Mouse (Mus musculus) forebrain, embryonic 14.5 days (tissue): Measurements from ENCODE around the gene Ntm. TPM values are rescaled to one million over a fixed set of nuclear protein-coding genes. Genes with fewer than 3 reads are reported as not detected.

ENCODE experiments used
- ATAC-seq: fragments of 200-750 bp; cut with Nextera tagmentation; 2 replicates; pipeline ENCODE4 v1.8.0; 2017; ENCODE audit warnings: mild to moderate bottlenecking, moderate library complexity
- DNase-seq: peaks from one replicate; pipeline ENCODE4 v3.0.0-alpha.2; 2015; ENCODE audit warnings: low spot score
- H3K27ac ChIP-seq: fragments of 300-500 bp; sonication (generic); 2 replicates; pipeline ENCODE4 v1.5.1; 2014; ENCODE audit warnings: low read depth, mild to moderate bottlenecking, control low read depth, low read length, moderate library complexity
- H3K27me3 ChIP-seq: fragments of 300-500 bp; sonication (generic); replicated peaks from 2 replicates; pipeline ENCODE4 v1.6.1; 2014; ENCODE audit warnings: low read length, control low read depth, mixed read lengths; ENCODE audit not compliant: control insufficient read depth, insufficient read depth
- H3K36me3 ChIP-seq: fragments of 300-500 bp; sonication (generic); 2 replicates; pipeline ENCODE4 v1.6.1; 2014; ENCODE audit warnings: low read length, control low read depth; ENCODE audit not compliant: control insufficient read depth, insufficient read depth
- H3K4me1 ChIP-seq: fragments of 300-500 bp; sonication (generic); 2 replicates; pipeline ENCODE4 v1.6.1; 2014; ENCODE audit warnings: antibody characterized with exemption, low read length, control low read depth; ENCODE audit not compliant: control insufficient read depth, insufficient read depth
- H3K4me2 ChIP-seq: fragments of 300-500 bp; sonication (generic); 2 replicates; pipeline ENCODE4 v1.6.1; 2014; ENCODE audit warnings: mild to moderate bottlenecking, control low read depth, low read length
- H3K4me3 ChIP-seq: fragments of 300-500 bp; sonication (generic); 2 replicates; pipeline ENCODE4 v1.5.1; 2014; ENCODE audit warnings: low read depth, low read length, control low read depth
- H3K9ac ChIP-seq: fragments of 300-500 bp; sonication (generic); 2 replicates; pipeline ENCODE4 v1.6.1; 2014; ENCODE audit warnings: mild to moderate bottlenecking, low read length, control low read depth, moderate library complexity
- H3K9me3 ChIP-seq: fragments of 300-500 bp; sonication (generic); replicated peaks from 2 replicates; pipeline ENCODE4 v1.6.1; 2016; ENCODE audit warnings: low read length, control low read depth, mixed read lengths; ENCODE audit not compliant: control insufficient read depth
- WGBS: fragments of 180-500 bp; shearing (Covaris S2); extraction: QIAGEN DNeasy Blood & Tissue Kit; methylation state at CpG from one replicate; pipeline ENCODE4 v1.1.7; 2014; 5-methylcytosine and 5-hydroxymethylcytosine counted together
- polyA plus RNA-seq: library from polyadenylated mRNA; unstranded; fragments of >200 nt; fragmentation: Nextera tagmentation; extraction: Ambion mirVana; gene quantifications from 2 replicates; pipeline ENCODE4 v1.2.1, GENCODE M21; 2014

Gene Ntm
- polyA plus RNA-seq, 1 experiment from 2014 or later: 72.9 TPM

- ATAC-seq (peak; percentile 76), DNase-seq (peak; percentile 81)
- Histone ChIP-seq H3K9me3 (no peaks in the 10 kb centered on the region), H3K27me3 (0 out of 2 replicates have a peak, but pooled peaks cover 2% of the 10 kb centered on the region), H3K4me3 (no peak overlapping the region), H3K36me3 (no peaks in the 10 kb centered on the region), H3K4me1 (peaks cover 30% of the 10 kb centered on the region), H3K27ac (peak overlapping the region; percentile 70), H3K4me2 (peak overlapping the region; percentile 37), H3K9ac (peak overlapping the region; percentile 33)
- 3% methylated on average over 12 of the region's 12 CpGs for WGBS
These were observed 160.8 kb downstream of the Ntm start for GRCm38 (mm10) chr9:29802071-29802705.

DNA sequence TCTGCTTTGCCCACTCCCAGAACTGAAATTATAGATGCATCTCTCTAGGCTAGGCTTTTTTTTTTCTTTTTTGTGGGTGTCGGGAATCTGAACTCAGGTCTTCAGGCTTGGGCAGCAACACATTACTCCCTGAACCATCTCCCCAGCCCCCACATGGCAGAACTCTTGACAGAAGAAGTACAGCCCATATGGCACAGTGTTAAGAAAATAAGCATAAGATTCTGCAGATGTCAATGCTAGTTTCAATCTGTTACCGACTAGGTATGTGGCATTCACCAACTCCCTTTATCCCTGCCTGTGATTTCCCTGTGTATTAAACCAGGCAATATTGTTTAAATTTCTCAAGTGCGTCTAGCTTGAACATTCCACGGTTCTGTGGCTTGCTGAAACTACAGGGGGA, 166.7 kb downstream of the Ntm start:
- ATAC-seq (peak; percentile 62; the same call in 1 of the 2 replicates), DNase-seq (peak; percentile 73)
- Histone ChIP-seq H3K4me2 (no peak overlapping the region), H3K9me3 (no peaks in the 10 kb centered on the region), H3K4me1 (peaks cover 6% of the 10 kb centered on the region; the same call in 1 of the 2 replicates), H3K36me3 (no peaks in the 10 kb centered on the region), H3K27ac (no peak overlapping the region; the same call in 1 of the 2 replicates), H3K9ac (no peak overlapping the region), H3K4me3 (no peak overlapping the region), H3K27me3 (peaks cover 19% of the 10 kb centered on the region)
- WGBS: 64% methylated on average over 4 of the region's 4 CpGs

GRCm38 (mm10) chr9:29791199-29791915, 171.6 kb downstream of the Ntm start:
- H3K9ac ChIP-seq: no peak overlapping the region
- H3K9me3 ChIP-seq: no peaks in the 10 kb centered on the region
- ATAC-seq (peak; percentile 91), DNase-seq (peak; percentile 92)
- H3K27me3 ChIP-seq: peaks cover 31% of the 10 kb centered on the region
- no peak overlapping the region for H3K27ac ChIP-seq
- WGBS: 32% methylated on average over 10 of the region's 10 CpGs
- no peak overlapping the region for H3K4me2 ChIP-seq
- no peak overlapping the region for H3K4me3 ChIP-seq
- peaks cover 2% of the 10 kb centered on the region; the same call in 1 of the 2 replicates for H3K4me1 ChIP-seq
- H3K36me3 ChIP-seq: no peaks in the 10 kb centered on the region

- DNase-seq (no peak), ATAC-seq (no peak)
- H3K4me3 ChIP-seq: no peak overlapping the region
- H3K9me3 ChIP-seq: no peaks in the 10 kb centered on the region
- H3K9ac ChIP-seq: no peak overlapping the region
- peaks cover 41% of the 10 kb centered on the region for H3K27me3 ChIP-seq
- no peak overlapping the region for H3K27ac ChIP-seq
- 82% methylated on average over 4 of the region's 4 CpGs for WGBS
- no peaks in the 10 kb centered on the region for H3K36me3 ChIP-seq
- no peak overlapping the region for H3K4me2 ChIP-seq
- H3K4me1 ChIP-seq: peaks cover 2% of the 10 kb centered on the region; the same call in 1 of the 2 replicates
These were observed 172.9 kb downstream of the Ntm start for GRCm38 (mm10) chr9:29790017-29790416.

DNA sequence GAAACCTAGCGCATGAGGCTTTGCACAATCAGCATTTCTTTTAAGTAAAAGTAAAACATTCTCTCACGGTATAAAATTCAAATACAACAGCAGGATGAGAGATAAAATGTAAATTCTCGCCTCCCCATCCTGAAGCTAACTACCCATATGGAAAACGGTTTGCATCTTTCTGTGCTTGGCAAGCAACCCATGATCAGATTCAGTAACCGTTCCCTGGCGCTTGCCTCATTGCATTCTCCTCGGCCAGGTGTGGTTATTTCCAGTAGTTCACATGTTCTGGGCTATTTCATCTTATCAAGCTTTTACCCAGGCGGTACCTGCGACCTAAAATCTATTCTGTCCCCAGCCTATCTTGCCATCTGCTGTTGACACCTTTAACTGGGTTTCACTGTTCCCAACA, 174.1 kb downstream of the Ntm start:
- Histone ChIP-seq H3K4me1 (peaks cover 2% of the 10 kb centered on the region; the same call in 1 of the 2 replicates), H3K27ac (no peak overlapping the region), H3K4me2 (no peak overlapping the region), H3K9me3 (no peaks in the 10 kb centered on the region), H3K4me3 (no peak overlapping the region), H3K9ac (no peak overlapping the region), H3K36me3 (no peaks in the 10 kb centered on the region), H3K27me3 (peaks cover 41% of the 10 kb centered on the region)
- ATAC-seq (no peak), DNase-seq (no peak)
- WGBS: 86% methylated on average over 9 of the region's 9 CpGs

DNA sequence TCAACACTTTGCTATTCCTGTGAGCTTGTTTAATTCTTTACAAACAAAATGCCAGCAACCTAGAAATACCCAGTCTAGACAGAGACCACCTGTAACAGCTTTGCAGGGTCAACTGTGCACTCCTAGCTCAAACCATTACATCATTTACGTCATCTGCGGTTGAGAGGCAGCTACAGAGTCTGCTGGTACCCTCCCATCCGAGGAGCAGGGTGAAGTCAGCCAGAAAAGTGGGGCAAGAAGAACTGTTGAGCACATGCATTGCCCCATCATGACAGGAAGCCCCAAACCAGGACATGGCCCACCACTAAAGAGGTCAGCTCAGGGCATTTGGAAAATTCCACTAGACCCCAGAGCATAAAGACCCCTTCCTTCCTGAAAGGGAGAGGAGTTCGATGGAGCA, 175.5 kb downstream of the Ntm start:
- no peak for DNase-seq
- WGBS: 88% methylated on average over 4 of the region's 4 CpGs
- H3K4me2 ChIP-seq: no peak overlapping the region
- no peak overlapping the region for H3K4me3 ChIP-seq
- H3K27ac ChIP-seq: no peak overlapping the region
- no peaks in the 10 kb centered on the region for H3K36me3 ChIP-seq
- H3K9ac ChIP-seq: no peak overlapping the region
- no peak for ATAC-seq
- H3K4me1 ChIP-seq: peaks cover 2% of the 10 kb centered on the region; the same call in 1 of the 2 replicates
- no peaks in the 10 kb centered on the region for H3K9me3 ChIP-seq
- peaks cover 32% of the 10 kb centered on the region for H3K27me3 ChIP-seq

DNA sequence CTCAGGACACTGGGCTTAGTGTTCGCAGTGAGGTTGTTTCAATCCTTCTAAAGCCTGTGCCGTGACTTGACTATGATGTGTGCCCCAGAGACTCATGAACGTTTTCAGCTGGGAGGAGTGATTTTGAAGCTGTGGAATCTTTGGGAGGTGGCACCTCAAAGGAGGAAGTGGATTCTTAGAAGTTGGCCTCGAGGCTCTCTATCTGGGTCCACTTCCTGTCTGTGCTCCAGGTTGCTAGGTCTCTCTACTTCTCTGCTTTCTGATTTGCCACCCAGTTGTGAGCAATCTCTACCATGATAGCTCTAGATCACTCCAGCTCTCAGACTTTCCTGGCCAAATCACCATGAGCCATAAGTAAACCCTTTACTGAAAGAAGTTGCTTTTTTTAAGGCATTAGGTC, 180.2 kb downstream of the Ntm start:
- ATAC-seq (no peak), DNase-seq (no peak)
- Histone ChIP-seq H3K27ac (no peak overlapping the region), H3K36me3 (no peaks in the 10 kb centered on the region), H3K9ac (no peak overlapping the region), H3K9me3 (no peaks in the 10 kb centered on the region), H3K27me3 (peaks cover 20% of the 10 kb centered on the region), H3K4me3 (no peak overlapping the region), H3K4me1 (no peaks in the 10 kb centered on the region), H3K4me2 (no peak overlapping the region)
- WGBS: 89% methylated on average over 4 of the region's 4 CpGs

DNA sequence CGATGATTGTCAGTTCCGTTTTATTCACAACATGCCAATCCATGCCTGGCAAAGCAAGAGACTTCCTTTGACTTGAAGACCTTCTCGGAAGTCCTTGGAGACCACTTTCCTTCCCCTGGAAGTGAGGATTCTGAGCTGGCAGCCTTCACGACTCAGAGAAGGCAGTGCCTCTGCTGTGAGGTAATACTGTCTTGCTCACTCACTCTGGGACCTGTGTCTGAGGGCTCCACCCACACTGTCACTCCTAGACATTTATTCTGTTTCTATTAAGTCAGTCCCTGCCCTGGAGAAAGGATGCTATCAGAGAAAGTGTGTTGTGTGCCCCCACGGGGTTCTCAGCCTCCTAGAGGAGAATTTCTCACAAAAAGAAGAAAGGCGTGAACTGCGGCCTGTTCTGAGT, 183.2 kb downstream of the Ntm start:
- 78% methylated on average over 7 of the region's 7 CpGs for WGBS
- H3K36me3 ChIP-seq: no peaks in the 10 kb centered on the region
- no peak overlapping the region for H3K4me3 ChIP-seq
- no peak overlapping the region for H3K27ac ChIP-seq
- H3K9me3 ChIP-seq: no peaks in the 10 kb centered on the region
- no peak overlapping the region for H3K9ac ChIP-seq
- ATAC-seq: no peak
- H3K27me3 ChIP-seq: peaks cover 6% of the 10 kb centered on the region; the same call in 1 of the 2 replicates
- H3K4me1 ChIP-seq: no peaks in the 10 kb centered on the region
- H3K4me2 ChIP-seq: no peak overlapping the region
- DNase-seq: no peak

DNA sequence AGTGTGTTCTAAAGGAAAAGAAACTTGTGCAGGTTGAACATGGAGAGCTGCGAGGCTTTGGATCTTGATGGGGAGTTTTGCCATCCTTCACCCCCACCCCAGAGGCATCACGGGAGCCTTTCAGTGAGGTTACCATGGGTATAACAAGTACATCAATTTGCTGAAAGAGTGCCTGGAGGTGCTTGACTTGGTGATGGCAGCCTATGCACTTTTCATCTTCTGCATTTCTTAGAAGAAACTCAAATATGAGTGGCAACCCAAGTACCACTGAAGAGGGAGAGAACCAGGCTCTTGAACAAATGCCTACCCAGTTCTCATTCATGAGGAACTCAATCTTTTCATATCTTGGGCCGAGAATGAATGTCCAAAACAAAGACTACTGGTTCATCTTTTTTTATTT, 186.0 kb downstream of the Ntm start:
- WGBS: 88% methylated on average over 3 of the region's 3 CpGs
- Histone ChIP-seq H3K9me3 (no peaks in the 10 kb centered on the region), H3K36me3 (no peaks in the 10 kb centered on the region), H3K27me3 (no peaks in the 10 kb centered on the region), H3K27ac (no peak overlapping the region), H3K4me1 (peaks cover 5% of the 10 kb centered on the region), H3K4me2 (no peak overlapping the region), H3K9ac (no peak overlapping the region), H3K4me3 (no peak overlapping the region)
- DNase-seq: no peak
- no peak for ATAC-seq
